Mouse (Mus musculus) spleen, adult 2 months (tissue): Measurements from ENCODE around the gene Erbb3. TPM values are rescaled to one million over a fixed set of nuclear protein-coding genes. Genes with fewer than 3 reads are reported as not detected.
A peak's percentile ranks its signal among the peaks of the same experiment; 100 is the strongest.

ENCODE experiments used
- DNase-seq, 2 experiments: peaks; one replicate each; pipeline versions ENCODE4 v3.0.0 to v3.0.0-alpha.2; 2012 to 2021; ENCODE audit warnings: low spot score in 2 of 2, low read depth in 1 of 2
- H3K27ac ChIP-seq: fragments of 200-500 bp; 2 replicates; pipeline ENCODE4 v1.5.1; 2012; ENCODE audit warnings: low read length, inconsistent platforms; ENCODE audit not compliant: insufficient read depth
- H3K27me3 ChIP-seq: fragments of 200-500 bp; 2 replicates; pipeline ENCODE4 v1.6.1; 2012; ENCODE audit warnings: mild to moderate bottlenecking, moderate library complexity, low read length, inconsistent platforms; ENCODE audit not compliant: control insufficient read depth, insufficient read depth
- H3K36me3 ChIP-seq: fragments of 200-500 bp; 2 replicates; pipeline ENCODE4 v1.6.1; 2012; ENCODE audit warnings: mild to moderate bottlenecking, low read length, inconsistent platforms; ENCODE audit not compliant: control insufficient read depth, insufficient read depth
- H3K4me1 ChIP-seq: fragments of 200-500 bp; 2 replicates; pipeline ENCODE4 v1.6.1; 2011; ENCODE audit warnings: inconsistent platforms; ENCODE audit not compliant: control insufficient read depth, insufficient read depth, insufficient read length
- H3K4me3 ChIP-seq: fragments of 200-500 bp; 2 replicates; pipeline ENCODE4 v1.5.1; 2011; ENCODE audit warnings: mild to moderate bottlenecking, inconsistent platforms; ENCODE audit not compliant: insufficient read depth, insufficient read length; ENCODE audit errors: extremely low read depth
- CTCF ChIP-seq: fragments of 200-500 bp; IDR thresholded peaks from 2 replicates; pipeline ENCODE4 v1.5.1; 2011; ENCODE audit warnings: mild to moderate bottlenecking, inconsistent platforms; ENCODE audit not compliant: insufficient read depth, insufficient read length, insufficient replicate concordance; ENCODE audit errors: extremely low read depth
- POLR2A ChIP-seq: fragments of 200-500 bp; IDR thresholded peaks from 2 replicates; pipeline ENCODE4 v1.6.1; 2011; ENCODE audit warnings: low read depth, low read length, inconsistent platforms
- WGBS: fragments of 180-500 bp; shearing (Covaris S2); methylation state at CpG from one replicate; pipeline ENCODE4 v1.1.7; 2018; 5-methylcytosine and 5-hydroxymethylcytosine counted together
- polyA plus RNA-seq: library from polyadenylated mRNA; depleted of rRNA; stranded (reverse); fragments of >200 nt; gene quantifications from 2 replicates; pipeline ENCODE4 v1.2.3, GENCODE M21; 2012; rRNA removed

Gene Erbb3
- polyA plus RNA-seq, 1 experiment, result 1.6 TPM

DNA sequence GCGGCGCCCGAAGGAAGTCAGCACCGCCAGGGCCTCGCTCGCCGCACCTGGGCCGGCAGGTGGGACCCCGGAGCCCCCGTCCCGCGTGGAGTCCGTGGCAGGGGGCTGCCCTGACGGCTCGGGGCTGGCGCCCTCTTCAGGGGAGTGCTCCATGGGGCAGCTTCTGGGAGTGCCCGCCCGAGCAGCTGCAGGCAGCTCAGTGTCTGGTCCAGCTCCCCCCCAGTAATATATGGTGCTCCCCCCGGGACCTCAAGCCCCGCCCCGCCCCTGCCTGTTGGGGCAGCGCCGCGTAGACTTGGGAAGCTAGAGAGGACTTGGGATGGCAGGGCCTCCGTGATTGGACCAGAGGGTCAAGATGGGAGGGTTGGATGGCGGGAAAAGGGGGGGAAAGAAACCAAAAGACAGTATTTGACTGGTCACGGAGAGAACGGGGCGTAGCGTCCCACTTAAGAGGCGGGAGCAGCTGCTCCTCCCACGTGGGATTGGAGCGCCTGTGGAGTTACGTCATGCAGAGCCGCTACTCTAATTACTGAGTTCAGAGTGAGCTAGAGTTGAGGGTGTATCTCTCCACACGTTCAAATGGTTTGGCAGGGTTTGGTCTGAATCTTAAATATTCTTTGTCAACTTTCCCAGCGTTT lies 63.7 kb downstream of the Erbb3 start, which contains the start of gene Esyt1:
Gene Esyt1, minus strand, starts transcription at position 201 of the 638 bp plus-strand sequence.
- Histone ChIP-seq H3K4me3 (peak within 1 kb of the TSS; percentile 77), H3K4me1 (no peaks in the 10 kb centered on the region), H3K36me3 (peaks cover 17% of the 10 kb centered on the region), H3K27ac (peak within 1 kb of the TSS; percentile 97), H3K27me3 (no peaks in the 10 kb centered on the region)
- 0% methylated on average over 37 of the region's 37 CpGs for WGBS
- DNase-seq, result peak; percentile 90 to 95
- TF ChIP-seq CTCF (peak; percentile 15; the same call in 1 of the 2 replicates), POLR2A (peak; percentile 86)

DNA sequence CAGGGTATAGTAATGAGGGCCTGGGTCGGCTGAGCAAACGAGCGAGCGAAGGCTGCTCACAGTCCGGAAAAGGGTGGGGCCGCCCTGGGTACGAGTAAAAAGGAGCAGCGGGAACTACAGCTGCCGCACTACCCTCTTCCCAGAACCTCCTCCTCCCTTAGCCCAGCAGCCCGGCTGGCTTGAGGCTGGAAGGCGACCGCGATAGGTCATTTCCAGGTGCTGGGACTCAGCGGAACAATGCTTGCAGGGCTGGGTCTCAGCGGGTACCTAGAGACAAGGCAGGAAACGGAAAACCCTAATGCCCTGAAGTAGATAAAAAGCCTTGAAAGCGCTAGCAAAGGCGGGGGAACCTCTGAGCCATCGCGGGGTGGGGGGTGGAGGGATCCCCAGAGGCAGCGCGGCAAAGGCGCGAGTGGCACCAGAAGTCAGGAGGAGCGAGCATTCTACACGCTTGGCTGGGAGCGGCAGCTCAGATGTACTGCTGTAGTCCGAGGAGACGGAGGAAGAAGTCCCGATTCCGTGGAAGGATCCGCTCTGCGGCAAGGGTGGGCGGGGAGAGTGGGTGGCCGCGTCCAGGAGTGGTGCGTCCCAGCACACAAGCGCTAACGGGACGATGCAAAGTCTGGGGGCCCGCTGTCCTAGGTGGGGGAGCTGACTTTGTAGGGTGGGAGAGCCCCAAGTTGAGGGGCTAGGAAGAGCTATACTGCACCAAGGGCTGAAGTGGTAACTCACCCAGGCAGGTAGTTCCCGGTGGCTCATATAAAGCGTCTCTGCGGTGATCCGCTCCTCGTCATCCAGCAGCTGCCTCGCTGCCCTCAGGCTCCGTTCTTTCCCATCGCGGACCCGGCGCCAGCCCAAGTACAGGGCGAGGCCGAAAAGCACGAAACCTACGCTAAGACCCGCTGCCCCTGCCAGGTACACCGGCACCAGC lies 64.5 kb downstream of the Erbb3 start:
- Histone ChIP-seq H3K4me1 (no peaks in the 10 kb centered on the region), H3K36me3 (peaks cover 23% of the 10 kb centered on the region), H3K4me3 (peak overlapping the region; percentile 77), H3K27ac (peak overlapping the region; percentile 97), H3K27me3 (no peaks in the 10 kb centered on the region)
- under 1% methylated on average over 58 of the region's 58 CpGs for WGBS
- TF ChIP-seq CTCF (no peak), POLR2A (peak; percentile 53)
- peak; percentile 65 to 74 for DNase-seq

DNA sequence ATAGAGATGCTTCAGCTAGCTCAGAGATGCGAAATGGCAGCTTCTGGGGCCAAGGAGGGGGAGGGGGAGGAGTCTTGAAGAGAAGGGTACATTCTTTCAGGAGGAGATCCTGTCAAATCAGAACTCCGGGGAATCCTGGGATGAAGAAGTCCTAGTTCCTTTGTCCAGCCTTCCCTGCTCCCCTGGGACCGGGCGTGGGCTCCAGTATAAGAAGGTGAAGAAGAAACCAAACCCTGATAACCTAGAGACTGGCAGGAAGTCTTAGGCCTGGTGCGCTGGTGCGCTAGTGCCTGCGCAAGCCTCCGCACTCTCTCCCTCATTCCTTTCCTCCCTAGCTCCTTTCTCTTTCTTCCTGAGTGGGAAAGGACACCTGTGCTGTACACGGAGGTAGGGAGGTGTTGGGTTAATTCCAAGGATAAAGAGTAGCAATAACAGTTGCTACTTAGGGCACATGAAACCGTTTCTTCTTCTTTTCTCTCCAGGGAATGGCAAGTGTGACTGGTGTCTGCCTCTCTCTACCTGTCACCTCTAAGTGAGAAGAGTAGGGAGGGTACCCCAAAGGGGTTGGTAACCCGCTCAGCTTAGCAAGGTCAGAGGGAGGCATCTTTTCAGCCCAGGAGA lies 65.2 kb downstream of the Erbb3 start:
- Histone ChIP-seq H3K27ac (peak overlapping the region; percentile 97), H3K4me1 (no peaks in the 10 kb centered on the region), H3K27me3 (no peaks in the 10 kb centered on the region), H3K36me3 (peaks cover 29% of the 10 kb centered on the region), H3K4me3 (peak overlapping the region; percentile 77)
- DNase-seq, result no peak
- 16% methylated on average over 11 of the region's 11 CpGs for WGBS
- no peak for TF ChIP-seq CTCF
- TF ChIP-seq POLR2A, result peak; percentile 21; the same call in 1 of the 2 replicates

DNA sequence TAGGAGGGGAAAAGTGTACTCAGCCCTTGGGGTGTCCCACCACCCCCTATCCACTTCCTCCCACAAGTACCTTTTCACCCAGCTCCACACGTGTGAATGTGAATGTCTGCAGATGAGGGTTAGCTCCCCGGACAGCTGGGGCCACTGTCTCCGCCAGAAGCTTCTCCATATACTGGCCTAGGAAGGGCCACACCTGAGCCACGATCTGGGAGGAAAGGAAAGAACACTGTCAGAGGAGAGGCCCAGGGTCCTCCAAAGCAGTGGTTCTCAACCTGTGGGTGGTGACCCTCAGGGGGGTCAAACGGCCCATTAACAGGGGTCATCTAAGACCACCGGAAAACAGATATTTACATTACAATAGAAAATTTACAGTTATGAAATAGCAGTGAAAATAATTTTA lies 67.1 kb downstream of the Erbb3 start:
- Histone ChIP-seq H3K27me3 (no peaks in the 10 kb centered on the region), H3K4me3 (no peak overlapping the region), H3K27ac (no peak overlapping the region), H3K36me3 (peaks cover 43% of the 10 kb centered on the region), H3K4me1 (no peaks in the 10 kb centered on the region)
- 87% methylated on average over 6 of the region's 6 CpGs for WGBS
- no peak for DNase-seq
- TF ChIP-seq CTCF (no peak), POLR2A (no peak)

DNA sequence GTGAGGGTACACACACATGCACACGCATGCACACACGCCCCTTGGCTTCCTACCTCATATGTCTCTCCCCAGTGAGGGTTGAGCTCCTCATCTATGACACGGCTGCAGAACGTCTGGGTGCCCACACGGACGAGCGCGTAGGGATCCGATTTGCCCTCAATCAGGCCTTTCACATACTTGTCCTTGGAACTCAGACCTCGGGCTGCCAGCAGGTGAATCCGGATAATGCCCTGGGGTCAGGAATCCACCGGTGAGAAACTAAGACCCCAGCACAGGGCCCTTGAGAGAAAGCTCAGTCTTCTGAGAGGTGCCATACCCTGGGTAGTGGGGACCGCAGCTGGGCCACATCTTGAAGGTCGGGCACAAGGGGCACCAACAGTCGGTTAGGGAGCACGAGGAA lies 68.9 kb downstream of the Erbb3 start:
- no peak for DNase-seq
- no peak for TF ChIP-seq CTCF
- TF ChIP-seq POLR2A, result no peak
- Histone ChIP-seq H3K4me3 (no peak overlapping the region), H3K27me3 (no peaks in the 10 kb centered on the region), H3K27ac (no peak overlapping the region), H3K36me3 (peaks cover 60% of the 10 kb centered on the region), H3K4me1 (no peaks in the 10 kb centered on the region)
- 91% methylated on average over 16 of the region's 16 CpGs for WGBS

DNA sequence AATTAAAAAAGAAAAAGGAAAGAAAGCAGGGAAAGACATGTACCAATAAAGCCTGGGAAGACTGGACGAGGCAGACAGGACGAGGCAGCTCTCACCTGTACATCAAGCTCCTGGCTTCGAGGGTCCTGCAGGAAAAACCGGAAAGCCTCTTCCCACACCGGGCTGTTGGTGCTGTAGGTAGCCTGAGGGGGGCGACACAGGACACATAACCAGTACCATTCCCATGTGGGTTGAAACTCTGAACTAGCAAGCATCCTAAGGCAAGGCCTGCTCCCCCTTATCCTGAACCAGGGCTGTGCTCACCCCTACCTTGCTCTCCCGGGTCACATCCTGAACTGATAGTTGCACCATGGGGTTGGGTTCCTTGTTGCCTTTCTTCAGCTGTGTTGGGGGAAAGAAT lies 70.6 kb downstream of the Erbb3 start:
- H3K27me3 ChIP-seq, result no peaks in the 10 kb centered on the region
- H3K27ac ChIP-seq, result no peak overlapping the region
- no peaks in the 10 kb centered on the region for H3K4me1 ChIP-seq
- H3K36me3 ChIP-seq, result peaks cover 69% of the 10 kb centered on the region
- WGBS, result 80% methylated on average over 7 of the region's 7 CpGs
- peak in 1 of 2 experiments; percentile 39 for DNase-seq
- TF ChIP-seq CTCF (peak; percentile 60; the same call in 1 of the 2 replicates), POLR2A (no peak)
- H3K4me3 ChIP-seq, result no peak overlapping the region

Other genes with a start within 250 kb of the Erbb3 start
- 32.1 and 63.8 TPM in 2 replicates for gene Coq10a, start 220.7 kb downstream of the Erbb3 start, polyA plus RNA-seq
- gene Ankrd52, start 212.5 kb downstream of the Erbb3 start, polyA plus RNA-seq, result 31.1 and 36.9 TPM in 2 replicates
- 15.2 and 17.1 TPM in 2 replicates for gene Slc39a5, start 188.4 kb downstream of the Erbb3 start, polyA plus RNA-seq
- gene Nabp2, start 178.2 kb downstream of the Erbb3 start, polyA plus RNA-seq, result 19.8 and 21.2 TPM in 2 replicates
- 24.1 and 29.4 TPM in 2 replicates for gene Rnf41, start 178.0 kb downstream of the Erbb3 start, polyA plus RNA-seq
- 67.8 and 84.5 TPM in 2 replicates for gene Smarcc2, start 130.4 kb downstream of the Erbb3 start, polyA plus RNA-seq
- 376 and 451 TPM in 2 replicates for gene Myl6, start 95.5 kb downstream of the Erbb3 start, polyA plus RNA-seq
- gene Myl6b, start 91.0 kb downstream of the Erbb3 start, polyA plus RNA-seq, result 0.67 and 1.1 TPM in 2 replicates
- 121 and 148 TPM in 2 replicates for gene Esyt1, start 63.8 kb downstream of the Erbb3 start, polyA plus RNA-seq
- 17.4 and 19.9 TPM in 2 replicates for gene Zc3h10, start 41.9 kb downstream of the Erbb3 start, polyA plus RNA-seq
- gene Rpl41, start 40.3 kb downstream of the Erbb3 start, polyA plus RNA-seq, result 2,135 and 2,270 TPM in 2 replicates
- 16.8 and 18.9 TPM in 2 replicates for gene Pa2g4, start 23.7 kb downstream of the Erbb3 start, polyA plus RNA-seq
- 929 and 934 TPM in 2 replicates for gene Rps26, start 37.1 kb upstream of the Erbb3 start, polyA plus RNA-seq
- gene Ikzf4, start 56.3 kb upstream of the Erbb3 start, polyA plus RNA-seq, result 1.1 and 1.7 TPM in 2 replicates
- gene Suox, start 84.4 kb upstream of the Erbb3 start, polyA plus RNA-seq, result 6.5 and 6.9 TPM in 2 replicates
- 43.3 and 44.4 TPM in 2 replicates for gene Rab5b, start 106.6 kb upstream of the Erbb3 start, polyA plus RNA-seq
- 0.66 and 9.3 TPM in 2 replicates for gene Pmel, start 114.5 kb upstream of the Erbb3 start, polyA plus RNA-seq
- 19.5 and 19.8 TPM in 2 replicates for gene Cdk2, start 115.4 kb upstream of the Erbb3 start, polyA plus RNA-seq
- 124 and 126 TPM in 2 replicates for gene Dgka, start 155.2 kb upstream of the Erbb3 start, polyA plus RNA-seq
- 31.7 and 34.7 TPM in 2 replicates for gene Pym1, start 158.2 kb upstream of the Erbb3 start, polyA plus RNA-seq
- 1.7 and 1.8 TPM in 2 replicates for gene Mmp19, start 201.3 kb upstream of the Erbb3 start, polyA plus RNA-seq
- gene Dnajc14, start 214.4 kb upstream of the Erbb3 start, polyA plus RNA-seq, result 9.1 and 9.4 TPM in 2 replicates
- 10.8 and 11.6 TPM in 2 replicates for gene Tmem198b, start 214.7 kb upstream of the Erbb3 start, polyA plus RNA-seq
- 3.0 and 4.5 TPM in 2 replicates for gene Sarnp, start 227.7 kb upstream of the Erbb3 start, polyA plus RNA-seq
- 25.5 and 28.9 TPM in 2 replicates for gene Ormdl2, start 232.0 kb upstream of the Erbb3 start, polyA plus RNA-seq